Mouse (Mus musculus): ENCODE measurements around the gene Golph3. TPM values are rescaled to one million over a fixed set of nuclear protein-coding genes. Genes with fewer than 3 reads are reported as not detected.
A peak's percentile ranks its signal among the peaks of the same experiment; 100 is the strongest.

The Golph3 gene
- polyA plus RNA-seq, 1 experiment from 2014 or later: 118 TPM

DNA sequence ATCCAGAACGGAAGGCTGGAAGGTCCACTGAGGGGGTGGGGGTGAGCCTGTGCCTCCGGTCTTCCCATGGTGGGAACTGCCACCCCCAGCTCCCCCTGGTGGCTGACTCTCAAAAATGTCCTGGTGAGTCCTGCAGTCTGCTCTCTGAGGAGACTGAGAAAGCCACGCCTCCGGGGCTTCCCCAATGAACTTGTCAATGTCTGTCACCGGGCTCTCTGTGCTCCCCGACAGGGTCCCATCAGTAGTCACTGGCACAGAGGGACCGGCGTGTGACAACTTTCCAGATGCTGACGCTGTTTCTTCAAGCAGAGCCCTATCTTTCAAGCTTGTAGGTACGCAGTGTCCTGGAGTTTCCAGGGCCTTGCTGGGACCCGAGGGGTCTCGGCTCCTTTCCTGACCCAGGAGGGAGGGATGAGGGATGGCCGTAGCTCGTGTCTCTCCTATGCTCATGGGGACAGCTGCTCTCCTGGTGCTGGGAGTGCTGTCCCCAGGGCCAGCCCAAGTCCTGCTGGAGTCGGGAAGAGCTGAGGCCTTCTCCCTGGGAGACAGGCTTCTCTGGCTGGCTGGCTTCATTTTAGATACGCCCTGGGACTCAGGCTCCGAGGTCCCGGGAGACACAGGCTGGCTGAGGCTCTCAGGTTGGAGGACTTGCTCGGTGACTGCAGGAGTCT lies 54.5 kb downstream of the Golph3 start:
- WGBS: 5% methylated on average over 19 of the region's 19 CpGs
- no peak overlapping the region for H3K27ac ChIP-seq (ENCODE audit: low read depth, low read length)
- H3K4me1 ChIP-seq (ENCODE audit: control insufficient read depth, insufficient read depth, low read length): peaks cover 11% of the 10 kb centered on the region
- H3K9me3 ChIP-seq (ENCODE audit: control insufficient read depth, low read length): no peaks in the 10 kb centered on the region
- H3K4me2 ChIP-seq: peak overlapping the region; percentile 60
- peak overlapping the region; percentile 54 for H3K9ac ChIP-seq (ENCODE audit: low read length)
- no peaks in the 10 kb centered on the region for H3K27me3 ChIP-seq (ENCODE audit: control insufficient read depth, insufficient read depth, low read length)
- DNase-seq (ENCODE audit: low spot score, missing footprints) (peak; percentile 99), ATAC-seq (ENCODE audit: low FRiP score) (peak; percentile 87)
- peak overlapping the region; percentile 35 for H3K4me3 ChIP-seq (ENCODE audit: low read depth, low read length)
- no peaks in the 10 kb centered on the region for H3K36me3 ChIP-seq (ENCODE audit: control insufficient read depth, insufficient read depth, low read length)

DNA sequence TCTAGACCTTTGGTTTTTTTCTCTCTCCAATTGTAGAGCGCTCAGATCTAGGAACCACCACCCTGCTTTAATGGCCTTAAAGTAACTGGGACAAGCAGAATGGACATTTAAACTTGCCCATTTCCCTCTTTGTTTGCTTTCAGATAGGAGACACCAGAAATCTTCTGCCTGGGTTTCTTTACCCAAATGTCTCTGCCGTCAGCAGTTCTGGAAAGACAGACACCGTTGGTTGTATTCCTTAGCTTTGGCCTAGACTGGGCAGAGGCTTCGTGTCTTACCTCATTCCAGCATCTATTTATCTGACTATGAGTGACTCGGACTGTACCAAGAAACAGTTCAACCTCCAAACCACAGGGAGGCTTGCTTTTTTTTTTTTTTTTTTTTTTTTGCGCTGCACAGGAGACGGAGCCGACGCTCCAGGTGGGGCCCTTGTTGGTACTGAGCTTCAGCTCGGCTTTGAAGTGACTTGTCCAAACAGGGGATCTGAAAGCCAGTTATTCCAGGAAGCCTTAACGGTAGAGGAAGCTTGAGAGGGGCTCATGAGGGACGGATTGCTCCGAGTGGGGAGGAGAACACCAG lies 55.3 kb downstream of the Golph3 start:
- H3K27ac ChIP-seq (ENCODE audit: low read depth, low read length): no peak overlapping the region
- peak overlapping the region; percentile 54 for H3K9ac ChIP-seq (ENCODE audit: low read length)
- H3K4me2 ChIP-seq: peak overlapping the region; percentile 60
- DNase-seq (ENCODE audit: low spot score, missing footprints) (peak; percentile 91), ATAC-seq (ENCODE audit: low FRiP score) (no peak)
- peak overlapping the region; percentile 35 for H3K4me3 ChIP-seq (ENCODE audit: low read depth, low read length)
- no peaks in the 10 kb centered on the region for H3K36me3 ChIP-seq (ENCODE audit: control insufficient read depth, insufficient read depth, low read length)
- H3K9me3 ChIP-seq (ENCODE audit: control insufficient read depth, low read length): no peaks in the 10 kb centered on the region
- H3K4me1 ChIP-seq (ENCODE audit: control insufficient read depth, insufficient read depth, low read length): peaks cover 11% of the 10 kb centered on the region
- no peaks in the 10 kb centered on the region for H3K27me3 ChIP-seq (ENCODE audit: control insufficient read depth, insufficient read depth, low read length)
- 38% methylated on average over 13 of the region's 13 CpGs for WGBS

DNA sequence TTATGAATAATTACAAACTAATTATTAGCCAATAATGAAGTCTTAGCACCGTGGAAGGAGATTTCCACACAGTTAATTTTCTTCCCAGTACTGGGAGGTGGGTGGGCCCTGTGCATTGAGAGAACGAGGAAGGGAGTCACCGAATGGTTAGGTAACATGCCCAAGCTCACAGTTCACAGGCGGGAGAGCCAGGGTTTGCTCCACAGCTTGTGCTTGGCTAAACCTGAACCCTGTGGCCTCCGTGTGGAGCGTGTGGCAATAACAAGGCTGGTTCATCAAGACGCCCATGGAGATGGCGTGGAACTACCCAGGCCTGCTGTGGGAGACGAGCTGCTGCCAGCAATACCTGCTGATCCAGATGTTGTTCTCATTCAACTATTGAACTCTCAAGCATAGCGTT lies 56.5 kb downstream of the Golph3 start:
- DNase-seq (ENCODE audit: low spot score, missing footprints) (peak; percentile 75), ATAC-seq (ENCODE audit: low FRiP score) (no peak)
- no peak overlapping the region for H3K9ac ChIP-seq (ENCODE audit: low read length)
- no peak overlapping the region for H3K4me3 ChIP-seq (ENCODE audit: low read depth, low read length)
- no peaks in the 10 kb centered on the region for H3K27me3 ChIP-seq (ENCODE audit: control insufficient read depth, insufficient read depth, low read length)
- H3K27ac ChIP-seq (ENCODE audit: low read depth, low read length): no peak overlapping the region
- H3K4me1 ChIP-seq (ENCODE audit: control insufficient read depth, insufficient read depth, low read length): peaks cover 11% of the 10 kb centered on the region
- no peak overlapping the region for H3K4me2 ChIP-seq
- no peaks in the 10 kb centered on the region for H3K36me3 ChIP-seq (ENCODE audit: control insufficient read depth, insufficient read depth, low read length)
- H3K9me3 ChIP-seq (ENCODE audit: control insufficient read depth, low read length): no peaks in the 10 kb centered on the region
- WGBS: 85% methylated on average over 10 of the region's 10 CpGs

DNA sequence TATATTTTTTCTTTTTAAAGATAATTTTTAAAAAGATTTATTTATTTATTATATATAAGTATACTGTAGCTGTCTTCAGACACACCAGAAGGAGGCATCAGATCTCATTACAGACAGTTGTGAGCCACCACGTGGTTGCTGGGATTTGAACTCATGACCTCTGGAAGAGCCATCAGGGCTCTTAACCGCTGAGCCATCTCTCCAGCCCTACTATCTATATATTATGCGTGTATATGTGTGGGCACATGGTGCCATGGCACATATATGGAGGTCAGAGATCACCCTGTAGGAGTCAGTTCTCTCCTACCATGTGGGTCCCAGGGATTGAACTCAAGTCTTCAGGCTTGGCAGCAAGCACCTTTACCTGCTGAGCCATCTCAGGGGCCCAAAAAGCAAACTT lies 58.8 kb downstream of the Golph3 start:
- DNase-seq (ENCODE audit: low spot score, missing footprints) (peak; percentile 56), ATAC-seq (ENCODE audit: low FRiP score) (no peak)
- Histone ChIP-seq H3K4me3 (ENCODE audit: low read depth, low read length) (no peak overlapping the region), H3K4me1 (ENCODE audit: control insufficient read depth, insufficient read depth, low read length) (peaks cover 11% of the 10 kb centered on the region), H3K4me2 (no peak overlapping the region), H3K36me3 (ENCODE audit: control insufficient read depth, insufficient read depth, low read length) (no peaks in the 10 kb centered on the region), H3K9me3 (ENCODE audit: control insufficient read depth, low read length) (no peaks in the 10 kb centered on the region), H3K27me3 (ENCODE audit: control insufficient read depth, insufficient read depth, low read length) (no peaks in the 10 kb centered on the region), H3K9ac (ENCODE audit: low read length) (no peak overlapping the region), H3K27ac (ENCODE audit: low read depth, low read length) (no peak overlapping the region)
- WGBS: 87% methylated on average over 3 of the region's 3 CpGs

DNA sequence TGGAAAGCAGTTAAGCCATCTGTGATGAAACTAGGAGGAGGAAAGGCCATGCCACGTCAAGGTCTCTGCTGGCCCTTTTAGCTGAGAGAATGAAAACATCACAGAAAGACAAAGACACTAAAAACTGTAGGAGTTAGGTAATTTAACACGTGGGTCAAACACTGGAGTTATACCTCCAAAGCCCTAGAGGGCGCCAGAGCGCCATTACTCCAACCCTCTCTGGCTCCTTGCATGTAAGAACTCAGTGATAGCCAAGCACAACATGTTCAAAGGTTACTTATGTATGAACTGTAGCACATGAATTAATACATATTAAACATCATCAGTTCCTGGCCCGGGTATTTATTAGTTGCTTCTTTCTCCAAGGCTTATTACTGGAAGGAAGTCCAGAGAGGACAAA lies 59.3 kb downstream of the Golph3 start:
- DNase-seq (ENCODE audit: low spot score, missing footprints) (peak; percentile 85), ATAC-seq (ENCODE audit: low FRiP score) (no peak)
- Histone ChIP-seq H3K4me3 (ENCODE audit: low read depth, low read length) (no peak overlapping the region), H3K9me3 (ENCODE audit: control insufficient read depth, low read length) (no peaks in the 10 kb centered on the region), H3K4me2 (no peak overlapping the region), H3K9ac (ENCODE audit: low read length) (no peak overlapping the region), H3K27me3 (ENCODE audit: control insufficient read depth, insufficient read depth, low read length) (no peaks in the 10 kb centered on the region), H3K27ac (ENCODE audit: low read depth, low read length) (no peak overlapping the region), H3K4me1 (ENCODE audit: control insufficient read depth, insufficient read depth, low read length) (peaks cover 11% of the 10 kb centered on the region), H3K36me3 (ENCODE audit: control insufficient read depth, insufficient read depth, low read length) (no peaks in the 10 kb centered on the region)
- WGBS: 55% methylated on average over 5 of the region's 5 CpGs

DNA sequence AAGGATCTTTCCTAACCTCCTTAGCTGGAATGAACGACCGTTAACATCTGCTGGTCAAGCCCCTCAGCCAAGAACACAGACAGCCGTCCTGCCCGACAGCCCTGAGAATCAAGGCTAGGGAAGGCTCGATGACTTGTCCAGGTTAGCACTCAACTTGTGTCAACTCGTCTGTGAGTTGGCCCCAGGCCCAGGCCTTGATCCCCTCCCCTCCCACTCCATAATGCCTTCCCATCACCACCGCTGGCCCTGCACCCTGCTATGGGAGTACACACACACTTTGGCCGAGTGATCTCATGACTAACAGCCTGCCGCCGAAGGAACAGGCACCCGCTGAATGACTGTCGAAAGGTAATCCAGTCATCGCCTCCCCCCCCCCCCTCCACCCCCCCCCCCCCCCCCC lies 63.4 kb downstream of the Golph3 start:
- 92% methylated on average over 12 of the region's 13 CpGs for WGBS
- Histone ChIP-seq H3K4me1 (ENCODE audit: control insufficient read depth, insufficient read depth, low read length) (peaks cover 8% of the 10 kb centered on the region), H3K27me3 (ENCODE audit: control insufficient read depth, insufficient read depth, low read length) (no peaks in the 10 kb centered on the region), H3K4me3 (ENCODE audit: low read depth, low read length) (no peak overlapping the region), H3K9ac (ENCODE audit: low read length) (no peak overlapping the region), H3K9me3 (ENCODE audit: control insufficient read depth, low read length) (no peaks in the 10 kb centered on the region), H3K27ac (ENCODE audit: low read depth, low read length) (no peak overlapping the region), H3K4me2 (no peak overlapping the region), H3K36me3 (ENCODE audit: control insufficient read depth, insufficient read depth, low read length) (no peaks in the 10 kb centered on the region)
- ATAC-seq (ENCODE audit: low FRiP score): no peak
- no peak for DNase-seq (ENCODE audit: low spot score, missing footprints)

DNA sequence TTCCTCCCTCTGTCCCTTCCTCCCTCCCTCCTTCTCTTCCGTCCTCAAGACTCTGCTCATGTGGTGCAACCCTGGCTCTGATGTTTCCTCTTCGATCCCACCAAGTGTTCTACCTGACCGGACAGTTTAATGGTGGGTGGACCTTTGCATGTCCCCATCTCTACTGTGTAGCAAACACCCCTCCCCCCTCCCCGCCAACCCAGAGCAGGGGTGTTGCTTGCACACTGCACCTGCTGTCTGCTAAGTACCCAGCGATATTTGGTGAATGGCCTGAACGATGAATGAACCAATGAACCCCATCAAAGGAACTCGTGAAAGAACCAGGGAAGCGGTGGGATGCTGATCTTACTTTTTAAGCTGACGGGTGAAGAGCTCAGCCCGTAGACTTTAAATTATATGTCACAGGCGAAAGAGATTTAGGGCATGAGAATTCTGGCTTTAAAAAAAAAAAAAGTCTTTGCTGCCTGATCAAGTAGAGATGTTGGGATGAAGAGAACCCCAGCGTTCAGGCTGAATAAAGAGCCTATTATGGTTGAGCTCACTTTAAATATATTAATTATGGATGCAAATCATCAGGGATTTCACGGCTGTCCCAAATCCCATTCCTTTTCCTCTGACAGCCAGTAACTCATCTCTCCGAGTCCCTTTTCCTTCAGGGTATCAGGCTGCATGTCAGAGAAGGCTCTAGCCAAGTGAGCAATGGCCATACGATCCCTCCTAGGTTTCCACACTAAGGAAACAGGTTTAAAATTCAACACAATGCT lies 67.7 kb downstream of the Golph3 start:
- H3K4me2 ChIP-seq: peak overlapping the region; percentile 15; the same call in 1 of the 2 replicates
- peak; percentile 91 for DNase-seq (ENCODE audit: low spot score, missing footprints)
- H3K4me3 ChIP-seq (ENCODE audit: low read depth, low read length): no peak overlapping the region
- 38% methylated on average over 15 of the region's 15 CpGs for WGBS
- H3K9ac ChIP-seq (ENCODE audit: low read length): no peak overlapping the region
- no peaks in the 10 kb centered on the region for H3K27me3 ChIP-seq (ENCODE audit: control insufficient read depth, insufficient read depth, low read length)
- no peaks in the 10 kb centered on the region for H3K9me3 ChIP-seq (ENCODE audit: control insufficient read depth, low read length)
- ATAC-seq (ENCODE audit: low FRiP score): peak; percentile 92
- H3K4me1 ChIP-seq (ENCODE audit: control insufficient read depth, insufficient read depth, low read length): peaks cover 8% of the 10 kb centered on the region
- peak overlapping the region; percentile 66 for H3K27ac ChIP-seq (ENCODE audit: low read depth, low read length)
- H3K36me3 ChIP-seq (ENCODE audit: control insufficient read depth, insufficient read depth, low read length): no peaks in the 10 kb centered on the region

DNA sequence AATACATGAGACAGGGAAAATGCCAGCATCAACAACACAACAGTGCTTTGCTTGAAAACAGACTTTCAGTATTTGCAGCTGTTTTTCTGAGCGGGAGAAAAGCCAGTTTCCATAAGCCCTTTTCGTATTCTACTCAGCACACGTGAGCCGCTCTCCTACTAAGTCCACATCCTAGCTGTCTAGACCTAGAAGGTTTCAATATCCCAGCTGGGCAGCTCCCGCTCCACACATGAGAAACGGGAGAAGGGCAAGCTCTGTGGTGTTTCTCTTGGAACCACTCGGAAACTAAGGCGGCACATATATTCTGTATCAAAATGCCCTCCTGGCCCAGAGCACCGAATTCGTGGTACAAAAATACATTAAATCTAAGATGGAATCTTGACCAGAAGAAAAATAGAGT lies 73.5 kb downstream of the Golph3 start:
- no peaks in the 10 kb centered on the region for H3K36me3 ChIP-seq (ENCODE audit: control insufficient read depth, insufficient read depth, low read length)
- WGBS: 94% methylated on average over 10 of the region's 10 CpGs
- no peak overlapping the region for H3K4me3 ChIP-seq (ENCODE audit: low read depth, low read length)
- DNase-seq (ENCODE audit: low spot score, missing footprints): no peak
- H3K27ac ChIP-seq (ENCODE audit: low read depth, low read length): no peak overlapping the region
- no peak overlapping the region for H3K4me2 ChIP-seq
- no peaks in the 10 kb centered on the region for H3K9me3 ChIP-seq (ENCODE audit: control insufficient read depth, low read length)
- no peaks in the 10 kb centered on the region; the same call in 1 of the 2 replicates for H3K4me1 ChIP-seq (ENCODE audit: control insufficient read depth, insufficient read depth, low read length)
- no peaks in the 10 kb centered on the region for H3K27me3 ChIP-seq (ENCODE audit: control insufficient read depth, insufficient read depth, low read length)
- no peak overlapping the region for H3K9ac ChIP-seq (ENCODE audit: low read length)
- ATAC-seq (ENCODE audit: low FRiP score): no peak

DNA sequence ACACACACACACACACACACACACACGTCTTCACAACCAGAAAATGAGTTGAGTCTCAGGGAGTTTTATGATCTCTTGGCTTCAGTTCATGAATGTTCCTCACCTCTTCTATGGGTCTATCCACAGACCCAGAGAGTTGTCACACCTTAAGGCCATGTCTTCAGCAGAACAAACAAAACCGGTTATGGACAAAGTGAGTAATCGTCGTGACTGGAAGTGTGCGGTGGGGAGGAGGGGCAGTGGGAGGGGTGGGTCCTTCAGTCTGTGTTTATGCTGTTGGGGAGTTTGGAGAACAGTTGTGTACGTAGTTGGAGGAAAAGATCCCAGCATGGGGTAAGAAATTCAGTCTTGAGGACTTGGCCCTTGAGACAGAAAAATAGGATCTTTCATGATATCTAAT lies 75.8 kb downstream of the Golph3 start:
- WGBS: 91% methylated on average over 6 of the region's 6 CpGs
- Histone ChIP-seq H3K36me3 (ENCODE audit: control insufficient read depth, insufficient read depth, low read length) (no peaks in the 10 kb centered on the region; the same call in 1 of the 2 replicates), H3K4me2 (no peak overlapping the region), H3K4me3 (ENCODE audit: low read depth, low read length) (no peak overlapping the region), H3K27ac (ENCODE audit: low read depth, low read length) (no peak overlapping the region), H3K27me3 (ENCODE audit: control insufficient read depth, insufficient read depth, low read length) (no peaks in the 10 kb centered on the region), H3K9me3 (ENCODE audit: control insufficient read depth, low read length) (no peaks in the 10 kb centered on the region), H3K9ac (ENCODE audit: low read length) (no peak overlapping the region), H3K4me1 (ENCODE audit: control insufficient read depth, insufficient read depth, low read length) (no peaks in the 10 kb centered on the region)
- peak; percentile 49 for DNase-seq (ENCODE audit: low spot score, missing footprints)
- no peak for ATAC-seq (ENCODE audit: low FRiP score)

All from midbrain, embryonic 11.5 days (tissue).